Mouse (Mus musculus): ENCODE measurements around the gene Trub2. TPM values are rescaled to one million over a fixed set of nuclear protein-coding genes. Genes with fewer than 3 reads are reported as not detected.

Trub2 gene
- polyA plus RNA-seq, 1 experiment: 46.6 TPM

GRCm38 (mm10) chr2:29768901-29769300 is 19.4 kb downstream of the Trub2 start:
- no peaks in the 10 kb centered on the region for H3K27me3 ChIP-seq (ENCODE audit: control insufficient read depth, insufficient read depth, insufficient read length)
- no peak overlapping the region for H3K4me2 ChIP-seq (ENCODE audit: low read depth)
- no peaks in the 10 kb centered on the region for H3K36me3 ChIP-seq (ENCODE audit: control insufficient read depth, insufficient read depth)
- no peak for TF ChIP-seq E2F4 (IDR thresholded peaks at IDR 0.05; ENCODE audit: insufficient read depth)
- no peak for TF ChIP-seq POLR2AphosphoS2 (IDR thresholded peaks at IDR 0.05; ENCODE audit: insufficient read length, low read depth)
- no peak for TF ChIP-seq USF1 (IDR thresholded peaks at IDR 0.05; ENCODE audit: low read depth)
- no peak for TF ChIP-seq CEBPB (IDR thresholded peaks at IDR 0.05; ENCODE audit: insufficient read depth, poor library complexity, severe bottlenecking)
- TF ChIP-seq MYOD1 (IDR thresholded peaks at IDR 0.05; ENCODE audit: control insufficient read depth in 1 of 3, insufficient read length in 2 of 3, low read depth in 2 of 3): no peak
- TF ChIP-seq MYOG (IDR thresholded peaks at IDR 0.05; ENCODE audit: control insufficient read depth in 1 of 3, insufficient read depth in 1 of 3, insufficient read length in 2 of 3, low read depth in 2 of 3): no peak
- no peak for TF ChIP-seq SRF (IDR thresholded peaks at IDR 0.05; ENCODE audit: control insufficient read depth, insufficient read length, low read depth)
- no peak for TF ChIP-seq REST (IDR thresholded peaks at IDR 0.05; ENCODE audit: insufficient read depth, insufficient read length)
- TF ChIP-seq POLR2A (IDR thresholded peaks at IDR 0.05; ENCODE audit: insufficient read length, low read depth): no peak
- no peak for TF ChIP-seq MAX (IDR thresholded peaks at IDR 0.05; ENCODE audit: low read depth)
- TF ChIP-seq TCF12 (IDR thresholded peaks at IDR 0.05; ENCODE audit: insufficient read depth, poor library complexity, severe bottlenecking): no peak
- TF ChIP-seq TCF3 (IDR thresholded peaks at IDR 0.05; ENCODE audit: insufficient read length, low read depth): no peak
- no peak overlapping the region for H3K4me3 ChIP-seq
- no peak overlapping the region for H3ac ChIP-seq (ENCODE audit: control insufficient read depth, insufficient read length)
- no peaks in the 10 kb centered on the region for H3K79me2 ChIP-seq (ENCODE audit: control insufficient read depth, insufficient read depth)

GRCm38 (mm10) chr2:29767976-29768709 is 20.2 kb downstream of the Trub2 start:
- Histone ChIP-seq H3ac (ENCODE audit: control insufficient read depth, insufficient read length) (no peak overlapping the region), H3K79me2 (ENCODE audit: control insufficient read depth, insufficient read depth) (no peaks in the 10 kb centered on the region), H3K4me2 (ENCODE audit: low read depth) (no peak overlapping the region), H3K27me3 (ENCODE audit: control insufficient read depth, insufficient read depth, insufficient read length) (peaks cover 1% of the 10 kb centered on the region), H3K4me3 (no peak overlapping the region), H3K36me3 (ENCODE audit: control insufficient read depth, insufficient read depth) (no peaks in the 10 kb centered on the region)
- TF ChIP-seq MAX (IDR thresholded peaks at IDR 0.05; ENCODE audit: low read depth) (no peak), POLR2AphosphoS2 (IDR thresholded peaks at IDR 0.05; ENCODE audit: insufficient read length, low read depth) (no peak), SRF (IDR thresholded peaks at IDR 0.05; ENCODE audit: control insufficient read depth, insufficient read length, low read depth) (no peak), REST (IDR thresholded peaks at IDR 0.05; ENCODE audit: insufficient read depth, insufficient read length) (no peak), E2F4 (IDR thresholded peaks at IDR 0.05; ENCODE audit: insufficient read depth) (no peak), MYOD1 (IDR thresholded peaks at IDR 0.05; ENCODE audit: control insufficient read depth in 1 of 3, insufficient read length in 2 of 3, low read depth in 2 of 3) (no peak)

- Histone ChIP-seq H3K27me3 (ENCODE audit: control insufficient read depth, insufficient read depth, insufficient read length) (peaks cover 20% of the 10 kb centered on the region), H3K4me3 (no peak overlapping the region), H3K36me3 (ENCODE audit: control insufficient read depth, insufficient read depth) (no peaks in the 10 kb centered on the region), H3ac (ENCODE audit: control insufficient read depth, insufficient read length) (no peak overlapping the region), H3K4me2 (ENCODE audit: low read depth) (no peak overlapping the region), H3K79me2 (ENCODE audit: control insufficient read depth, insufficient read depth) (no peaks in the 10 kb centered on the region)
- TF ChIP-seq MYOD1 (IDR thresholded peaks at IDR 0.05; ENCODE audit: control insufficient read depth in 1 of 3, insufficient read length in 2 of 3, low read depth in 2 of 3) (no peak), E2F4 (IDR thresholded peaks at IDR 0.05; ENCODE audit: insufficient read depth) (no peak), SRF (IDR thresholded peaks at IDR 0.05; ENCODE audit: control insufficient read depth, insufficient read length, low read depth) (no peak), POLR2AphosphoS2 (IDR thresholded peaks at IDR 0.05; ENCODE audit: insufficient read length, low read depth) (no peak), CEBPB (IDR thresholded peaks at IDR 0.05; ENCODE audit: insufficient read depth, poor library complexity, severe bottlenecking) (no peak), USF1 (IDR thresholded peaks at IDR 0.05; ENCODE audit: low read depth) (no peak), MAX (IDR thresholded peaks at IDR 0.05; ENCODE audit: low read depth) (no peak), REST (IDR thresholded peaks at IDR 0.05; ENCODE audit: insufficient read depth, insufficient read length) (no peak)
Measured at GRCm38 (mm10) chr2:29764831-29765230, 23.5 kb downstream of the Trub2 start.

GRCm38 (mm10) chr2:29755693-29756092 is 32.6 kb downstream of the Trub2 start:
- Histone ChIP-seq H3K79me2 (ENCODE audit: control insufficient read depth, insufficient read depth) (no peaks in the 10 kb centered on the region), H3K27me3 (ENCODE audit: control insufficient read depth, insufficient read depth, insufficient read length) (peaks cover 26% of the 10 kb centered on the region), H3K4me2 (ENCODE audit: low read depth) (no peak overlapping the region), H3ac (ENCODE audit: control insufficient read depth, insufficient read length) (no peak overlapping the region), H3K36me3 (ENCODE audit: control insufficient read depth, insufficient read depth) (no peaks in the 10 kb centered on the region), H3K4me3 (no peak overlapping the region)
- TF ChIP-seq TCF3 (IDR thresholded peaks at IDR 0.05; ENCODE audit: insufficient read length, low read depth): peak; percentile 36
- no peak for TF ChIP-seq USF1 (IDR thresholded peaks at IDR 0.05; ENCODE audit: low read depth)
- TF ChIP-seq SRF (IDR thresholded peaks at IDR 0.05; ENCODE audit: control insufficient read depth, insufficient read length, low read depth): no peak
- peak; percentile 7 to 89 (median 36) for TF ChIP-seq MYOD1 (IDR thresholded peaks at IDR 0.05; ENCODE audit: control insufficient read depth in 1 of 3, insufficient read length in 2 of 3, low read depth in 2 of 3)
- TF ChIP-seq MYOG (IDR thresholded peaks at IDR 0.05; ENCODE audit: control insufficient read depth in 1 of 3, insufficient read depth in 1 of 3, insufficient read length in 2 of 3, low read depth in 2 of 3): peak in 2 of 3 experiments; percentile 11 to 64
- no peak for TF ChIP-seq REST (IDR thresholded peaks at IDR 0.05; ENCODE audit: insufficient read depth, insufficient read length)
- no peak for TF ChIP-seq E2F4 (IDR thresholded peaks at IDR 0.05; ENCODE audit: insufficient read depth)
- no peak for TF ChIP-seq POLR2AphosphoS2 (IDR thresholded peaks at IDR 0.05; ENCODE audit: insufficient read length, low read depth)
- no peak for TF ChIP-seq POLR2A (IDR thresholded peaks at IDR 0.05; ENCODE audit: insufficient read length, low read depth)
- no peak for TF ChIP-seq TCF12 (IDR thresholded peaks at IDR 0.05; ENCODE audit: insufficient read depth, poor library complexity, severe bottlenecking)
- TF ChIP-seq MAX (IDR thresholded peaks at IDR 0.05; ENCODE audit: low read depth): no peak
- TF ChIP-seq CEBPB (IDR thresholded peaks at IDR 0.05; ENCODE audit: insufficient read depth, poor library complexity, severe bottlenecking): no peak
